Mouse (Mus musculus) small intestine, adult 2 months (tissue): ENCODE data around the gene Pknox2.

Source experiments
- CTCF ChIP-seq: fragments of 200-500 bp; IDR thresholded peaks from 2 replicates; pipeline ENCODE4 v1.5.1; 2012; ENCODE audit warnings: low read depth, mild to moderate bottlenecking, control low read depth, inconsistent platforms, low read length, moderate library complexity, mixed read lengths; ENCODE audit not compliant: insufficient replicate concordance, insufficient read length; ENCODE audit errors: extremely low read depth
- POLR2A ChIP-seq: fragments of 200-500 bp; IDR thresholded peaks from 2 replicates; pipeline ENCODE4 v1.6.1; 2012; ENCODE audit warnings: low read depth, mild to moderate bottlenecking, control low read depth, inconsistent platforms, low read length, moderate library complexity

GRCm38 (mm10) chr9:37176002-37176401 is 28.8 kb upstream of the Pknox2 start:
- no peak for TF ChIP-seq POLR2A
- no peak for TF ChIP-seq CTCF
